Mouse (Mus musculus): ENCODE measurements around the gene Agps. TPM values are rescaled to one million over a fixed set of nuclear protein-coding genes. Genes with fewer than 3 reads are reported as not detected.

The Agps gene
- polyA plus RNA-seq, 1 experiment from 2014 or later, result 26.2 TPM

Other genes with a start within 250 kb of the Agps start
- 266 TPM in 2 replicates for gene Hnrnpa3, start 172.9 kb upstream of the Agps start, polyA plus RNA-seq (2015; fragmentation: Nextera tagmentation; extraction: Ambion mirVana)
- gene Nfe2l2, start 127.5 kb upstream of the Agps start, polyA plus RNA-seq (2015; fragmentation: Nextera tagmentation; extraction: Ambion mirVana), result 12.7 and 16.1 TPM in 2 replicates
- 19.6 and 22.0 TPM in 2 replicates for gene Ttc30b, start 106.4 kb downstream of the Agps start, polyA plus RNA-seq (2015; fragmentation: Nextera tagmentation; extraction: Ambion mirVana)
- 0.67 and 0.98 TPM in 2 replicates for gene Ttc30a2, start 146.0 kb downstream of the Agps start, polyA plus RNA-seq (2015; fragmentation: Nextera tagmentation; extraction: Ambion mirVana)
- gene Ttc30a1, start 149.8 kb downstream of the Agps start, polyA plus RNA-seq (2015; fragmentation: Nextera tagmentation; extraction: Ambion mirVana), result 7.4 and 8.4 TPM in 2 replicates